Mouse (Mus musculus) spleen, adult 2 months (tissue): ENCODE measurements around the gene Snx4.

ENCODE experiments used
- CTCF ChIP-seq: fragments of 200-500 bp; IDR thresholded peaks from 2 replicates; pipeline ENCODE4 v1.5.1; 2011; ENCODE audit warnings: mild to moderate bottlenecking, inconsistent platforms; ENCODE audit not compliant: insufficient read depth, insufficient read length, insufficient replicate concordance; ENCODE audit errors: extremely low read depth
- POLR2A ChIP-seq: fragments of 200-500 bp; IDR thresholded peaks from 2 replicates; pipeline ENCODE4 v1.6.1; 2011; ENCODE audit warnings: low read depth, low read length, inconsistent platforms

- no peak for TF ChIP-seq CTCF
- no peak for TF ChIP-seq POLR2A
Measured at GRCm38 (mm10) chr16:33315611-33316010, 64.4 kb downstream of the Snx4 start.
